Mouse (Mus musculus): Measurements from ENCODE around the gene Gcdh.

Gcdh gene

GRCm38 (mm10) chr8:84871376-84872308 lies 22.1 kb downstream of the Gcdh start, which contains the start of gene Syce2:
Gene Syce2 (plus strand): TSS chr8:84872111.
- peak; percentile 95 to 96 for DNase-seq

GRCm38 (mm10) chr8:84856864-84857441 lies 36.8 kb downstream of the Gcdh start, which contains the start of gene Farsa:
Gene Farsa (plus strand): TSS chr8:84856989.
- DNase-seq = peak; percentile 92 to 93

GRCm38 (mm10) chr8:84856434-84856833 lies 37.3 kb downstream of the Gcdh start:
- DNase-seq = no peak

- DNase-seq = peak in 1 of 2 experiments; percentile 25
Observed at GRCm38 (mm10) chr8:84847684-84848435, 45.9 kb downstream of the Gcdh start.

GRCm38 (mm10) chr8:84846722-84847572 lies 46.8 kb downstream of the Gcdh start, which contains the start of gene Calr:
Gene Calr (minus strand): TSS chr8:84846934.
- peak; percentile 99 for DNase-seq

GRCm38 (mm10) chr8:84846094-84846721 lies 47.5 kb downstream of the Gcdh start:
- no peak for DNase-seq

GRCm38 (mm10) chr8:84845355-84846093 lies 48.2 kb downstream of the Gcdh start:
- peak; percentile 40 to 46 for DNase-seq

- peak in 1 of 2 experiments; percentile 19 for DNase-seq
Observed at GRCm38 (mm10) chr8:84844397-84845070, 49.2 kb downstream of the Gcdh start.

GRCm38 (mm10) chr8:84841514-84841913 lies 52.2 kb downstream of the Gcdh start:
- DNase-seq = no peak

GRCm38 (mm10) chr8:84840248-84840999 lies 53.3 kb downstream of the Gcdh start, which contains the start of gene Rad23a:
Gene Rad23a (minus strand): TSS chr8:84840665.
- peak; percentile 91 for DNase-seq

- DNase-seq = no peak
Observed at GRCm38 (mm10) chr8:84839875-84840247, 53.9 kb downstream of the Gcdh start.

GRCm38 (mm10) chr8:84839411-84839810 lies 54.3 kb downstream of the Gcdh start:
- no peak for DNase-seq

GRCm38 (mm10) chr8:84838513-84838912 lies 55.2 kb downstream of the Gcdh start:
- DNase-seq = no peak

- no peak for DNase-seq
Observed at GRCm38 (mm10) chr8:84837912-84838470, 55.7 kb downstream of the Gcdh start.

GRCm38 (mm10) chr8:84837149-84837911 lies 56.4 kb downstream of the Gcdh start:
- no peak for DNase-seq

Data from B cell, adult 2 months (primary cell).